Mouse (Mus musculus) liver, embryonic 11.5 days (tissue): Measurements from ENCODE around the gene Tbr1. TPM values are rescaled to one million over a fixed set of nuclear protein-coding genes. Genes with fewer than 3 reads are reported as not detected.

Experiments used
- ATAC-seq: fragments of 200-750 bp; cut with Nextera tagmentation; replicated peaks from 2 replicates; pipeline ENCODE4 v1.8.0; 2017; ENCODE audit warnings: moderate number of reproducible peaks, mild to moderate bottlenecking, moderate TSS enrichment, moderate library complexity; ENCODE audit not compliant: low FRiP score
- DNase-seq: peaks from one replicate; pipeline ENCODE4 v3.0.0-alpha.2; 2017; ENCODE audit warnings: low spot score
- H3K27ac ChIP-seq: fragments of 300-500 bp; sonication (generic); 2 replicates; pipeline ENCODE4 v1.5.1; 2014; ENCODE audit warnings: mild to moderate bottlenecking, low read depth, low read length, control low read depth
- H3K27me3 ChIP-seq: fragments of 300-500 bp; sonication (generic); replicated peaks from 2 replicates; pipeline ENCODE4 v1.6.1; 2014; ENCODE audit warnings: low read length, mixed read lengths; ENCODE audit not compliant: control insufficient read depth, insufficient read depth
- H3K36me3 ChIP-seq: fragments of 300-500 bp; sonication (generic); 2 replicates; pipeline ENCODE4 v1.6.1; 2014; ENCODE audit warnings: mild to moderate bottlenecking, low read length, moderate library complexity, mixed read lengths; ENCODE audit not compliant: control insufficient read depth, insufficient read depth
- H3K4me1 ChIP-seq: fragments of 300-500 bp; sonication (generic); replicated peaks from 2 replicates; pipeline ENCODE4 v1.6.1; 2014; ENCODE audit warnings: low read length, mixed read lengths; ENCODE audit not compliant: control insufficient read depth, insufficient read depth
- H3K4me2 ChIP-seq: fragments of 300-500 bp; sonication (generic); 2 replicates; pipeline ENCODE4 v1.6.1; 2014; ENCODE audit warnings: mild to moderate bottlenecking, control low read depth, moderate library complexity
- H3K4me3 ChIP-seq: fragments of 300-500 bp; sonication (generic); 2 replicates; pipeline ENCODE4 v1.5.1; 2014; ENCODE audit warnings: low read depth, low read length, control low read depth
- H3K9ac ChIP-seq: fragments of 300-500 bp; sonication (generic); 2 replicates; pipeline ENCODE4 v1.6.1; 2014; ENCODE audit warnings: low read depth, low read length, control low read depth
- H3K9me3 ChIP-seq: fragments of 300-500 bp; sonication (generic); 2 replicates; pipeline ENCODE4 v1.6.1; 2016; ENCODE audit warnings: low read length, inconsistent platforms, mixed read lengths; ENCODE audit not compliant: control insufficient read depth
- WGBS: fragments of 180-500 bp; shearing (Covaris S2); extraction: QIAGEN DNeasy Blood & Tissue Kit; methylation state at CpG from one replicate; pipeline ENCODE4 v1.1.7; 2014; 5-methylcytosine and 5-hydroxymethylcytosine counted together
- polyA plus RNA-seq: library from polyadenylated mRNA; unstranded; fragments of >200 nt; fragmentation: Nextera tagmentation; extraction: Ambion mirVana; gene quantifications from 2 replicates; pipeline ENCODE4 v1.2.1, GENCODE M21; 2014

Gene Tbr1
- polyA plus RNA-seq, 1 experiment from 2014 or later: 0.26 TPM

GRCm38 (mm10) chr2:61814548-61815473 lies 12.1 kb downstream of the Tbr1 start:
- H3K4me2 ChIP-seq: peak overlapping the region; percentile 77
- 4% methylated on average over 32 of the region's 50 CpGs for WGBS
- peak overlapping the region; percentile 44 for H3K4me3 ChIP-seq
- H3K4me1 ChIP-seq: peaks cover 10% of the 10 kb centered on the region
- no peak overlapping the region for H3K27ac ChIP-seq
- DNase-seq (peak; percentile 49), ATAC-seq (peak; percentile 63)
- H3K27me3 ChIP-seq: peaks cover 69% of the 10 kb centered on the region
- no peak overlapping the region for H3K9ac ChIP-seq
- no peaks in the 10 kb centered on the region for H3K9me3 ChIP-seq
- H3K36me3 ChIP-seq: no peaks in the 10 kb centered on the region

DNA sequence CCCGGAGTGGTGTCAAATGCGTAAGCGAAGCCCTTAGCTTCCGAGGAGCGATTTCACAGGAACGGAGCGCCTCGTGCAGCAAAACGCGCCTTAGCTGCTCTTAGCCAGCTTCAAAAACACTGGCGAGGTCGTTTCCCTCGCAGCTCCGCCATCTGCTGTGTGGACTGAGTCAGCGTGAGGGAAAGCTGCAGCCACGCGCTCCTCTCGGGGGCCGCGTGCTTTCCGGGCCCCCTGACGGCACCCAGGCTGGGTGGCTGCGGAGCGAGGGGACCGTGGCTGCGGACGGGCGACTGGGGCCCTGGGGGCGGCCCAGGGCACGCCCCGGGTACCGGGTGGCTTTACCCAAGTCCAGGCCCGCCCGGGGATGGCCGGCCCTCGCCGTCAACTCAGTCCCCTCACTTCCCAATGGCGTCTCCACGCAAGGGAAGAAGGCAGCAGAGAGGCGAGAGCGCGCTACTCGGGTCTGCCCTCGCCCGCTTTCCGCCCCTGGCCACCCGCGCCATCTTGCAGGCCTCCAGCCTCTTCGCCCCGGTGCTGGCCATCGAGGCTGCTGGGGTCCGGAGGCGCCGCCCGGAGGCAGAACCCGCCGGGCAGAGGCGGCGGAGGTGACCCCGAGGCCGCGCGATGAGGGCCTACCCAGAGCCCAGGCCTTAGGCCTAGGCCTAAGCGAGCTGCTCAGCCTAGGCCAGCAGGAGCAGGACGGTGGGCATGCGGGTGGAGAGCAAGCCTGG lies 13.0 kb downstream of the Tbr1 start:
- WGBS: 15% methylated on average over 59 of the region's 66 CpGs
- no peaks in the 10 kb centered on the region for H3K9me3 ChIP-seq

GRCm38 (mm10) chr2:61818197-61818596 lies 15.5 kb downstream of the Tbr1 start:
- Histone ChIP-seq H3K9ac (no peak overlapping the region), H3K27ac (no peak overlapping the region), H3K4me1 (peaks cover 4% of the 10 kb centered on the region; the same call in 1 of the 2 replicates), H3K9me3 (no peaks in the 10 kb centered on the region), H3K4me3 (no peak overlapping the region), H3K27me3 (peaks cover 35% of the 10 kb centered on the region), H3K36me3 (no peaks in the 10 kb centered on the region), H3K4me2 (no peak overlapping the region)
- 69% methylated on average over 1 of the region's 1 CpGs for WGBS
- DNase-seq: no peak
- ATAC-seq: no peak

More for the DNA sequence above, 13.0 kb downstream of the Tbr1 start:
- H3K27ac ChIP-seq: no peak overlapping the region
- peaks cover 59% of the 10 kb centered on the region for H3K27me3 ChIP-seq
- ATAC-seq: peak; percentile 42
- H3K36me3 ChIP-seq: no peaks in the 10 kb centered on the region
- peak; percentile 56 for DNase-seq
- peak overlapping the region; percentile 43; the same call in 1 of the 2 replicates for H3K9ac ChIP-seq
- peaks cover 10% of the 10 kb centered on the region for H3K4me1 ChIP-seq
- peak overlapping the region; percentile 44 for H3K4me3 ChIP-seq
- H3K4me2 ChIP-seq: peak overlapping the region; percentile 77

GRCm38 (mm10) chr2:61820203-61820602 lies 17.5 kb downstream of the Tbr1 start:
- Histone ChIP-seq H3K4me3 (no peak overlapping the region), H3K27ac (no peak overlapping the region), H3K9me3 (no peaks in the 10 kb centered on the region), H3K27me3 (peaks cover 16% of the 10 kb centered on the region), H3K4me2 (no peak overlapping the region), H3K9ac (no peak overlapping the region), H3K36me3 (no peaks in the 10 kb centered on the region), H3K4me1 (peaks cover 4% of the 10 kb centered on the region; the same call in 1 of the 2 replicates)
- ATAC-seq: no peak
- WGBS: 54% methylated on average over 4 of the region's 4 CpGs
- DNase-seq: no peak

GRCm38 (mm10) chr2:61823426-61824140 lies 20.9 kb downstream of the Tbr1 start:
- ATAC-seq (no peak), DNase-seq (no peak)
- Histone ChIP-seq H3K4me2 (no peak overlapping the region), H3K9me3 (no peaks in the 10 kb centered on the region), H3K4me3 (no peak overlapping the region), H3K4me1 (no peaks in the 10 kb centered on the region), H3K27ac (no peak overlapping the region), H3K9ac (no peak overlapping the region), H3K36me3 (no peaks in the 10 kb centered on the region), H3K27me3 (no peaks in the 10 kb centered on the region; the same call in 1 of the 2 replicates)
- 75% methylated on average over 1 of the region's 1 CpGs for WGBS

- H3K9me3 ChIP-seq: no peaks in the 10 kb centered on the region
- no peaks in the 10 kb centered on the region for H3K4me1 ChIP-seq
- no peaks in the 10 kb centered on the region for H3K27me3 ChIP-seq
- no peak overlapping the region for H3K27ac ChIP-seq
- no peak for DNase-seq
- no peak overlapping the region for H3K9ac ChIP-seq
- H3K4me2 ChIP-seq: no peak overlapping the region
- no peak for ATAC-seq
- H3K4me3 ChIP-seq: no peak overlapping the region
- no peaks in the 10 kb centered on the region for H3K36me3 ChIP-seq
- 74% methylated on average over 2 of the region's 2 CpGs for WGBS
Measured at GRCm38 (mm10) chr2:61837243-61837806, 34.6 kb downstream of the Tbr1 start.
